Mouse (Mus musculus) right cerebral cortex, postnatal 10 days (tissue): ENCODE data around the gene Gm14409.
"Not testable (repeated sequence)": the region's sequence is repeated elsewhere in the genome, so short reads cannot be mapped to it uniquely, and the experiment has no call there.

Experiments used
- DNase-seq, 2 experiments: peaks; one replicate each; pipeline ENCODE4 v3.0.0; 2021; ENCODE audit warnings: low spot score in 2 of 2

Gm14409 gene

DNA sequence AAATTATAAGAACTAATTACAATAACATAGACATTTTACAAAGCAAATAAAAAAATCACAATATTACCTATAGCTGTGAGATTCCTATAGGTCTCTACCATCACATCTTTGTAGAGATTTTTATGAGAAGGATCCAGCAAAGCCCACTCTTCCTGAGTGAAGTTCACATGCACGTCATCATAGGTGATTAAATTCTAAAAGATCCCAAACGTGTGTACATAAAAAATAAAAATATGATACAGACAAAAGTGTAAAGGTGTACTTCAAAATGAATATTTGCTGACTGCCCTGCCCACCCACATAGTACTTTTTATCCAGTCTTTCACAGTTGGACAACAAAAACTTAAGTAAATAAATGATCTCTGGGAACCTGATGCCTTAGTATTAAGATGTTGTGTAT is at the start of gene Gm14409:
Gene Gm14409, minus strand, starts transcription at position 101 of the 400 bp plus-strand sequence.
- not testable (repeated sequence) for DNase-seq

DNA sequence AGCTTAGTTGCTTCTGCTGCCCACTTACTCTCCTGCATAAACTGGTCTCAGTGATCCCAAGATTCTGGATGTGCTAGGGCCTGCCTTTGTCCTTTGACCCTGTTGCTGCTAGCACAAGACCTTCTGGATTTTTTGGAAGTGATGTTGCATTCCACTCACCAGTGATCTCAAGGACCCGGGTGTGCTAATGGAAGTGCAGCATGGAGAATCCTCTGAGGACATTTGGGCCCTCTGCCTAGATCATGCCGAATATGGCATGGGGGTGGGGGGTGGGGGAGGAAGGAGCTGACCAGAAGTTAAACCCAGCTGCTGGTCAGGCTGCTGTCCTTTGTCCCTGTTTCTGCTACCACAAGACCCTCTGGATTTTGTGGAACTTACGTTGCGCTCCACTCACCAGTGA is 42.8 kb upstream of the Gm14409 start:
- DNase-seq, result not testable (repeated sequence)

DNA sequence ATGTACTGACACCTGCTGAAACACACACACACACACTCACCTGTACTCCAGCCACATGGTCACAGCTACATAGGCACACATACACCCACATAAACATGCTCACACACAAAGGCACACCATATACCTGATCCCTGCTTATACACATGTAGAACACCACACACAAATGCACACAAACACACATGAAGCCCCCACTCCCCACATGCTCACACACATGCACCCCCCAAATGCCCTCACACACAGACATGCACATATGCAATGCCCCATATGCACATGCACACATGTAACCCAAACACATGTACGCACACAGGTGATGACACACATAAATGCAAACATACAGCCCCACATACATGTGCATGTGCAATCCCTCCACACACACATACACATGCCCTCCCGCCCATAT is 38.1 kb upstream of the Gm14409 start:
- DNase-seq, result not testable (repeated sequence)

DNA sequence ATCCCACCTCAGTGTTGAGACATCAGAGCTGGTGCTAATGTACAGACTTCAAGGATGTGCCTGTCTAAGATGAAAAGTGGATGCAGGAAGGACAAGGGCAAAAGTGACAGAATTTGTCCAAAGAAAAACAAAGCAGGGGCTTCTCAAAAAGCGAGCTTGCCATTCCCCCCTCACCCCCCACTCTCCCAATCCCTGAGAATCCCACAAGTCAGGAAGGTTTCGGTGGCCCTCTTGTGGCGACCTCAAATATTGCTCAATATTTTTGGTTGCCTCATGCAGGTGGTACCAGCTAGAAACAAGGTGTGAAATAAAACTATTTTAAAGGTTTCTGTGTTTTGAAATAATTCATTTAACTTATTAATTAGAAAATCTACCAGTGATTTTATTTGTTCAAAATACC is 16.9 kb upstream of the Gm14409 start:
- not testable (repeated sequence) for DNase-seq

DNA sequence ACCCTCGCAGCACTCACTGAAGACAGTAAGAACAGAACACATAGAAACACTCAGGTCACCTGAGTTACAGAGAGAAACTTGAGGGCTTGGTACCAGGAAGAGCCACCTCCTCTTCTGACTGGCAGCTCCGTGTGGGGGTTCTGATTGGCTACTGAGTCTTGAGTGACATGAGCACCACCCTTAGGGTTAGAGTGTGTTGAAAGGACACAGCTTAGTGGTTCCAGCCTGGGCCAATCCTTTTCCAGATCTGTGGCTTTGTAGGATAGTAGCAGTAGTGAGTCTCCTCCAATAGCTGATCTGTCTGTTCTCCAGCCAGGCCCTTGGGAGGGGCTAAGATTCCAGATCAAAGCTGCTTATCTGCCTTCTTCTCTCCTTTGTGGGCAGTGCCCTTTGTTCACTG is 10.9 kb upstream of the Gm14409 start:
- not testable (repeated sequence) for DNase-seq

DNA sequence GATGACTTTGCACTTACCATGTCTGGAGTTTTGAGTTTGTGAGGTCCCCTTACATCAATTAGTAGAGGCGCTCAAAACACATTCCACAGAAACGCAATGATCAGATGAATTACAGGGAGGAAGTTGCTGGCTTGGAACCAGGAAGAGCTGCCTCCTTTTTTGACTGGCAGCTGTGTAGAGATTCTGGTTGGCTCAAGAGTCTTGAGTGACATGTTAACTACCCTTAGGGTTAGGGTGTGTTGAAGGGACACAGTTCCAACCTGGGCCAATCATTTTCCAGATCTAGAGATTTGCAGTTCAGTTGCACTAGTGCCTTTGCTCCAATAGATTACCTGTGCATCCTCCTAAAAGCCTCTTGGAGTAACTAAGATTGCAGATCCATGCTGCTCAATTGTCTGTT is 5.4 kb upstream of the Gm14409 start:
- not testable (repeated sequence) for DNase-seq

DNA sequence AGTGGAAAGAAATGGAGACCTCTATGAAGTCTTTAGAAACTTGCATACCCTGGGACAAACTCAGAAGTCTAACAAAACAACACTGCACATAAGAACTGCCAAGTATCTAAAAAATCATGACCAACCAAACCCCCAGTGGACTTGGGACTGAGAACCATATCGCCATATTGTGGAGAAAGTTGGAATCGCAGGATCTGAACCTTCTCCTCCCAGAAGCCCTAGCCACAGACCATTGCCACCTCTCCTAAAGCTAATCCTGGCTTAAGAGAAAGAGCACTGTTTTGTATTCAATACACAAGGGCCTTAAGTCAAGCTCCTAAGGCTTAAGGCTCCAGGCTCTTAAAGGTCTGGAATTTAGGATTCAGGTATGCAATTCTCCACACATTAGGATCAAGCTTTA is 19.4 kb downstream of the Gm14409 start:
- not testable (repeated sequence) for DNase-seq

DNA sequence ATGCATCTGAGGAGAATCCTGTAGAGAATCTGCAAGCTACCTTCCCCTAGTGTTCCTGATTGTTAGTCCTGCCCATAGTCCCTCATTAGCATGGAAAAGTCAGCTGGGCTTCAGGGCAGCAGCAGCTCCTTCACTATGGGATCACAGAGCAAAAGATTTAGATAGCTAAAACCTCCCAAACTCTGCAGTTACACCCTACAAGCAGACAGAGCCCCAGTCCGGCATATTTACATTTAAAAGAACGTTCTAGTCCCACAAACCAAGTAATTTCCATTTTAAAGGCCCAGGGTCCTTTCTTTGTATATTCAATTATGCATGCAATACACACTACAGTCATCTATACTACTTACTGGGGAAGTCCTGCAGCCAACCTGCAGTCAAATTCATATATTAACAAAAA is 36.4 kb downstream of the Gm14409 start:
- not testable (repeated sequence) for DNase-seq
